Mouse (Mus musculus) activated CD4-positive, CD25-positive, alpha-beta regulatory T cell, adult 9 weeks (primary cell): ENCODE data around the gene Ano6. TPM values are rescaled to one million over a fixed set of nuclear protein-coding genes. Genes with fewer than 3 reads are reported as not detected.

Source experiments
- polyA plus RNA-seq: library from polyadenylated mRNA; unstranded; fragments of 100-300 nt; shearing (Covaris generic); gene quantifications from one replicate; pipeline ENCODE4 v1.2.1, GENCODE M21; 2017

The Ano6 gene
- 66.1 TPM for polyA plus RNA-seq

DNA sequence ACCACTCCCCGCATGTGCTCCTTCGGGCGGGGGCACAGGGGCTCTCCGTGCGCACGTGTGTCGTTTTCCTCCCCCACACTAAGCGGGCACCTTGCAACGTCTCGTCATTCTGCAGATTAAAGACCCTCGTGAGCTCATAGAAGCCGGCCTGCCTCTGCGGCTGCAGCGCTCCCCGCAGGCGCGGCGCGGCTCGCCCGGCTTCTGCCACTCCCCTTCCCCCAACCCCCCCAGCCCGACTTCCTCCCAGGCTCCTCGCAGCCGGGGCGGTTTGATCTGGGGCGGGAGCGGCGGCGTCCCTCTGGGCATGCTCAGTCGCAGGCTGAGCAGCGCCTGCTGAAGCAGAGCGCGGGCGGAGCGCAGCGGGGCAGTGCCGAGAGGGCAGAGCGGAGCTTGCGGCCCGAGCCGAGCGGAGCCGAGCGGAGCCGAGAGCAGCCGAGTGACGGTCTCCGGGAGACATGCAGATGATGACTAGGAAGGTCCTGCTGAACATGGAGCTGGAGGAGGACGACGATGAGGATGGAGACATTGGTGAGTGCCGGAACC is at the start of gene Ano6:
Gene Ano6 (plus strand): TSS at position 315 of the 543 bp plus-strand sequence.

Other genes with a start within 250 kb of the Ano6 start
- gene Dbx2, start 134.9 kb upstream of the Ano6 start, polyA plus RNA-seq = 0.40 TPM